Mouse (Mus musculus): ENCODE data around the gene Mrvi1.

The Mrvi1 gene

GRCm38 (mm10) chr7:110977699-110978392 lies 4.4 kb downstream of the Mrvi1 start:
- no peak for DNase-seq (ENCODE audit: low spot score)

- no peak for DNase-seq (ENCODE audit: low spot score)
Measured at GRCm38 (mm10) chr7:110973450-110973849, 8.8 kb downstream of the Mrvi1 start.

- no peak for DNase-seq (ENCODE audit: low spot score)
Measured at GRCm38 (mm10) chr7:110972796-110973195, 9.5 kb downstream of the Mrvi1 start.

GRCm38 (mm10) chr7:110967373-110967772 lies 14.9 kb downstream of the Mrvi1 start:
- DNase-seq (ENCODE audit: low spot score), result no peak

- no peak for DNase-seq (ENCODE audit: low spot score)
Measured at GRCm38 (mm10) chr7:110966853-110967252, 15.4 kb downstream of the Mrvi1 start.

GRCm38 (mm10) chr7:110965387-110965786 lies 16.9 kb downstream of the Mrvi1 start:
- DNase-seq (ENCODE audit: low spot score), result no peak

DNA sequence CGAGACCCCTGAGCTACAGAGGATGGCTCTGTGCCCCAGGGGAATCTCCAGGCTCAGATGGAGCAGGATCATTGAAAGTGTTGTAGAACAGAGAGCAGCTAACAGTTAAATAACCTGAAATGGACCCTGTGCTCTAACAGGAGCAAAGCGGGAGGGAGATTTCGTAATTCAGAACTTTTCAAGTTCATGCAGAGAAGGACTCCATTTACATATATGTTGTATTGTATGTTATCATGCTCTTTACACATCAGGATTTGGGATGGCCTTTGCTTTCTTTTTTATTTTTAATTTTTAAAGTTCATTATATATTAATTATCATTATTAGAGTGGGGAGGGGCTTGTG lies 18.6 kb downstream of the Mrvi1 start:
- no peak for DNase-seq (ENCODE audit: low spot score)

DNA sequence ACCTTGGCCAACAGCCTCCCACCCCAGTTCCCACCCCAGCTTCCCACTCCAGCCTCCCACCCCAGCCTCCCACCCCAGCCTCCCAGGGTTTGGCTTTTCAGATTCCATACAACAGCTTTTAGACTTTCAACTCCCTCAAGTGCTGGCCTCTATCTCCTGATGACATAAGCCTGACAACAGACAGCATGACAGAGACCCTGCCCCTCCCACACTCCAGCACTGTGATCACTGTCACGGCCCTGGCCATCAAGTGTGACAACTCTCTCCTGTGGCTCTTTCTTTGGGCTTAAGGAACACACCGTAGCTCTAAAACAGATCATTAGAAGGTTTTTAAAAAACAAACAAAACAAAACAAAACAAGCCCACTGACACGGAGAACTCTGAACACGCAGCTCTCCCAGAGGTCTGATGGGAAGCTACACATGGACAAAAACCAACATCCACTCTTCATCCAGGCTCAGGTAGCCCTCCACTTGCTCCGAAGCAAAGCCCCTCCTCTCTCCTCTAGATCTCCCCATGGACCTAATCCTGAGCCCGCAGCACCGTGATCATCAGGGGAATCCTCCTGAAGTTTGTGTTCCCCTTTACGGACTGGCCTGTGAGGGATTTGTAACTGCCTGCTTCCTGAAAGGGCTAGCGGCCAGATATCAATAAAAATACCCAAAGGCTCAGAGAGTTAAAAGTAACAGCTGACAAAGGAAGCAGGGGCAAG lies 19.2 kb downstream of the Mrvi1 start:
- no peak for DNase-seq (ENCODE audit: low spot score)

- no peak for DNase-seq (ENCODE audit: low spot score)
Measured at GRCm38 (mm10) chr7:110962497-110962896, 19.8 kb downstream of the Mrvi1 start.

DNA sequence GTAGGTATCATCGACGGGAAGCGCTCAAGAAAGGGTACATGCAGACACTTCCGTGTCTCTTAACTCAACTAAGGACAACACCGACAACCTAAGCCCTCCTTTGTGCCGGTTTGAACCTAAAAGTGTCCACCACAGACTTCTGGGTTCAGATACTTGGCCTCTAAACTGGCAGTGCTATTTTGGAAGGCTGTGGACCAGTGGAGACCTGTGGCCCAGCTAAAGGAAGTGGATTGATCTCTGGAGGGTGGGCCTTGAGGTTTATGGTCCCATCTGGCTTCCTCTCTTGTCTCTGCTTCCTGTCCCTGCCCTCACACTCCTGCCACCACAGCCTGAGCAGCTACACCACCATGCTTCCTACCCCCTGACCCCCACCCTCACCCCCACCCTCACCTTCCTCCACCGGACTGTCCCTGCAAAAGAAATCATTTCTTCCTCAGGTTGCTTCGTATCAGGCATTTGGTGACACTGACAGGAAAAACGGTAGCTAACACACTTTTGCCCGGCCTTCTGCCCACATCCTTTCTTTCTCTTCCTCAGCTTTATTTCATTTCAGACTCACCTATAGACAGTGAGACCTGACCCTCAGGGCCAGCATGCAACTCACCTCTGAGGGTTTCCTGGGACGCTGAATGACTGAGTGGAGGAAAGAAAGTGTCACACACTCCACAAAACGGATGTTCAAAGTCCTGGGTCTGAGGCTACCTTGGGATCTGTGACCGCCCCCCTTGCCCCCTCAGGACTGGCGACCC lies 25.7 kb downstream of the Mrvi1 start:
- no peak for DNase-seq (ENCODE audit: low spot score)

GRCm38 (mm10) chr7:110955576-110955975 lies 26.7 kb downstream of the Mrvi1 start:
- DNase-seq (ENCODE audit: low spot score), result no peak

GRCm38 (mm10) chr7:110954072-110954858 lies 28.0 kb downstream of the Mrvi1 start:
- DNase-seq (ENCODE audit: low spot score), result no peak

GRCm38 (mm10) chr7:110953210-110953609 lies 29.1 kb downstream of the Mrvi1 start:
- DNase-seq (ENCODE audit: low spot score), result no peak

DNA sequence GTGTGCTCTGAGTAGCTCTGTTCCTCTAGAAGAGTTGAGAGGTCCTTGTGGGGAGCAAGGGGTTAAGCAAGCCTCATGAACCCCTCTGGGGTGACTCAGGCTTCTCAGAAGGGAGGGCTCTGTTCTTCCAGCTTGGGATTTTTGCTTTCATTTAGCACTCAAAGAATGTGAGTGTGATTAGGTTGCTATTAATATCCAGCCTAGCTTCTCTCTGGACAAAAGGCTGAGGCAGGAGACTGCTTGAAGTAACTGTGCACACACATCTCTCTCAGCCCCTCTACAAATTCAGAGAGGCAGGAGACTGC lies 31.7 kb downstream of the Mrvi1 start:
- DNase-seq (ENCODE audit: low spot score), result no peak

DNA sequence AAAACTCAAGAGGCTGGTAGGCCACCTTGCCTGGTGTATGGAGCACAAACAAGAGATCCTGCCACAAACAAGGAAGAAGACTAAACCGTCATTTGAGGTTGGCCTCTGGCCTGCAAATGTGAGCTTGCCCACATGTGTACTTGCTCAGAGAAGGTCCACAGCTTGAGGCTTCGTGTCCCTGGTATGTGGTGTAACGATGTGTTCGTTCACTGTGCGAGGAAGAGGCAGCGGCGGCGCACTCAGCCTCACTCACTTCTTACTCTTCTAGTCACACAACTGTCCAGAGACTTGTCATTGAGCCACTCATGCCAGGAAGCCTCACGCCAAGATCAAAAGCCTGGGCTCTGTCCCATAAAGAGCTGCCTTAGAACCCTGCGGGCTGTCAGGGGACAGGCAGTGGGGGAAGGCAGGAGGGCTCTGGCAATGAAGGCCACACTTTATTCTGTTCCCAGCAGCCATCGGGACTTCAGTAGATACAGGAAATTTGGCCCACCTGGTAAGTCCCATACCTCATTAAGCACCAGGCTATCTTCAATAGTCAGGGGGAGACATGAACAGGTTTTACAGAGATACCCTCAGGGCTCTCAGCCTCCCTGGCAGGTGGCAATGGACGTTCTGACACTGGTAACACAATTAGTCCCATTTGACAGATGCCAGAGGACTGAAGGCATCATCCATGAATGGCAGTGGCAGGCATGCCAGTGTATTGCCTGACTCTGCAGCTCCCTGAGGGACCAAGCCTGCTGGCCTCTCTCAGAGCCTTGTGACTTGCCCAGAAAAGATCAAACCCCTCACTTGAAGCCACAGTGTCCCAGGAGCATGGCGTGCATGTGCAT lies 32.3 kb downstream of the Mrvi1 start:
- DNase-seq (ENCODE audit: low spot score), result no peak

DNA sequence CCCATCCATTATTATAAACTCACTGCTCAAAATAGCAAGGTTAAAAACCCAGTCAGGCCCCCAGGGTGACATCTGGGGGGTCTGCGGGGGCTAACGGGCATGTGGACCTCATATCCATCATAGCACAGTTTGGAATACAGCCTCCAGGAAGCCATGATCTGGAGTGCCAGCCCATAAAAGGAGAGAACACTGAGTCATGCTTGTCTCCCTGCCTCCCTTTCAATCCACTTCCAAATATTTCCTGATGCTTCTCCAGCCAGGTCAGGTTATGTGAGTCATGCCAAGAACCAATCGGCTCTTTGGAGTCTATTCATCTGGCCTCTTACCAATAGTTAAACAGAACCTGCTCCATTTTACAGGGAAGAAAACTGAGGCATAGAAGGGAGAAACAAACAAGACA lies 33.7 kb downstream of the Mrvi1 start:
- no peak for DNase-seq (ENCODE audit: low spot score)

DNA sequence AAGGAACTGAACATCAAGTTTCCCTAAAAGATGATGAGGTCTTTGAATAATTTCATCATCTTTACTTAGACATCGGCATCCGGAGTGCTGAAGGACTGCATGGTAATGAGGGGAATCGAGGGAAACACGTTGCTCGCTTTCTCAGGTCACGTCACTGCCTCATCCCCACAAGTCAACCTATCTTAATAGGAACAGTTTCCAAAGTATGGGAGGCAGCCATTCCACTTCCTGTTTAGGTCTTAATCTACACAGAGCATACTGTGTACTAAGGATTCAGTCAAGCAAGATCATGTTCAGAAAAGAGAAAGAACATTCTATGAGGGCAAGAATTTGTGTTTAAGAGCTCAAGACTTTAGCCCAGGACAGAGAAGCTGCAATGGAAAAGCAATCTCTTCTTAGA lies 34.6 kb downstream of the Mrvi1 start:
- no peak for DNase-seq (ENCODE audit: low spot score)

DNA sequence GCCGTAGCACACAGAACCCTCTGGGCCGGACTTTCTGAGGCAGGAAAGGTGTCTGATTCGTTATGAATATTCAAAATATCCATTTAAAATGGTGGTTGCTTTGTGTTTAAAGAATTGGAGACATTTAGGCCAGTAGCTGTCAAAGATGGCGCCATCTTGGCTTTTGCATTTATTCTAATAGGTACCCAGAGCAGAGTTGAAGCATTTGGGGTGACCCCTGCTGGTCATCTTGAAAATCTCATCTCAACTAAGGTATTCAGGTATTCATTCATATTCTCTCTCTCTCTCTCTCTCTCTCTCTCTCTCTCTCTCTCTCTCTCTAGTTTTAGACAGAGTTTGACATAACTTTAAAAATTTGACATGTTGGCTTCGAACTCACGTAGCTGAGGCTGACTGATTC lies 35.5 kb downstream of the Mrvi1 start:
- no peak for DNase-seq (ENCODE audit: low spot score)

DNA sequence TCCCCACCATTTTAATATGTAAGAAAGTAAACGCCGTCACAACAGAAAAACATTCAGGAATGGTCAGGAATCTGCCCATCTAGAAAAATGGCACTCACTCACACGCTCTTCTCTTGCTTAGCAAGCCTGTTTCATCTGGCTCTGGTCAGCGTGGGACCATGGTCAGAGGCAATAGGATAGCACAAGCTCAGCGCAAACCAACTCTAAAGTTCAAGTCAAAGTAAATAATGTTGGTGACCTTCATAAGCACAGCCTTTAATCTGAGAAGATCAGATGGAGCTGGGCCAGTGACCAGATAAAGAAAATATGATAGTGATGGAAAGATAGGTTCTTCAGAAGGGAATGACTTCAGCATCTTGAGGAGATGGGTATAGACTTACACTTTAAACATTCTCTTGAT lies 37.9 kb downstream of the Mrvi1 start:
- DNase-seq (ENCODE audit: low spot score), result no peak

DNA sequence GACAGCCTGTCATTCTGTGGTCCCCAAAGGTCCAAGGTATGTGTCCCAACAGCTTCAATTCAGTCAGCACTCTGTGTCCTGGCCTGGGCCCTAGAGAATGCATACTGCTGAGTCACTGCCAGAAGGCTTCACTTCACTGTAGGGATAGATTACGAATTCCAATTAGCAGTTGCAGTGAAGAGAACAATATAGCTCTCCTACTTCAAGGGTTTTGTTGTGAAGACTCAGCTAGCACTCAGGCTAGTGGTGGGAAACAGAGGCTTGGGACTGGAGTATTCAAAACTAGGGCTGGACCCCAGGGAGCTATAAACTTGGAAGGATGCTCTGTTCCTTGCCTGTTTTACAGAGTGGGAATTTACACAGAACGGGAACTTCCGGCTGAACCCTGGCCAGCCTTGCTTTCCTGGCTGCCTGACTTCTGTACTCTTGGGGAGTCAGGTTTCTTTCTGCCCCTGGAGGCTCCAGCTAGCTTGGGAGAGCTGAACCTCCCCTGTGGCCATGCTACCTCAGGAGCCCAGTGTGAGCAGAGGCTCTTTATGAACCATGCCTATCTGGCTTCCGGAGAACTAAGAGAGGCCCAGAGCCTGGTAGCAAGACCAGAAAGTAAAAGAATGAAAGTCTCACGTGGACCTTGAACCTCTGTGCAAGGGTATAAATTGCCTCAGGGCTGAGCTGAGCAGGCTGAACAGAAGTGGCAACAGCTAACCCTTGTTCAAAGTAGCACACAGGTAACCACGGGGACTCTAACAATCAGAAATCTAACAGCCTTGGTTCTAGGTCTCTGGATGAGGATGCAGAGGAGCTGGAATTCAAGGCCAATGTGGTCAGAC lies 40.3 kb downstream of the Mrvi1 start:
- no peak for DNase-seq (ENCODE audit: low spot score)

- DNase-seq (ENCODE audit: low spot score), result no peak
Measured at GRCm38 (mm10) chr7:110941116-110941521, 41.1 kb downstream of the Mrvi1 start.

All from urinary bladder, postnatal 25 days (tissue).